Mouse (Mus musculus) brain, adult 2 months (tissue): ENCODE measurements around the gene Ikbkg.
A peak's percentile ranks its signal among the peaks of the same experiment; 100 is the strongest.
"Not testable (repeated sequence)": the region's sequence is repeated elsewhere in the genome, so short reads cannot be mapped to it uniquely, and the experiment has no call there.

Experiments
- DNase-seq: peaks from one replicate; pipeline ENCODE4 v3.0.0; 2011; ENCODE audit warnings: low read depth, low spot score

Ikbkg gene

DNA sequence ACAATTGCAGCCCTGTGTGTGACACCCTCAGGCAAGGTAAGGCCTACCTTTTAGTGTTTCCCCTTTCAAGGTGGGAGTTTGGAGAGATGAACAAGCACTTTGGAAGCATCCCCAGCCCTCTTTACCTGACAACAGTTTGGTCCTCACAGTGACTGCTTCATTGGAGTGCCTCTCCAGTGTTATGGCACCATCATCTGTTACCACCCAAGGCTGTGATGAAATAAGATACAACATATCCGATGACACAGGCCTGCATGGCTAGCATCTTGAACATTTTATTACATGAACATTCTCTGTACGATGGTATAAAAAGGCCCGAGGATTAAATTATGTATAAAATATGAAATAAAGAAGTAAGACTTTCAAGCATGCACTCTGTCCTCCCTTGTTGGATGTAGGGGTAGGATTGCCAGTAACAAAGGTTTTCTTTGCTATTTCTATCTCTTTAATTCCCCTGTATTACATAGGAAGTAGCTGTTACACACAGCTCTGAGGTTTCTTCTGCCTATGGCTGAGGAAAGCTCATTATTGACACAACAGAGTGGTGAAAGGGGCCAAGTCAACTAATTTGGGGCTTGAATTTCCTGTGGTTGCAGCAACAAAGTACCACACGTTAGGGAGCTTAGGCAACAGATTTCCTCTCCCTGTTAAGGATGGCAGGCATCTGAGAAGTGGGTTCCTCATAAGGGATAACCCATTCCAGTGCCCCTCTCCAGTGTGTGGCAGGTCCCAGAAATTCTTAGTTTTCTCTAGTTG lies 58.2 kb downstream of the Ikbkg start:
- DNase-seq: no peak

GRCm38 (mm10) chrX:74452773-74453172 lies 59.7 kb downstream of the Ikbkg start:
- peak; percentile 40 for DNase-seq

GRCm38 (mm10) chrX:74481349-74481885 lies 88.3 kb downstream of the Ikbkg start, which contains the start of gene Gm6880:
Gm6880 (minus strand) TSS chrX:74481399.
- DNase-seq: not testable (repeated sequence)

GRCm38 (mm10) chrX:74497131-74497530 lies 104.0 kb downstream of the Ikbkg start:
- DNase-seq: no peak
